Mouse (Mus musculus): ENCODE measurements around the gene Auh. TPM values are rescaled to one million over a fixed set of nuclear protein-coding genes. Genes with fewer than 3 reads are reported as not detected.

Auh gene
- total and polyA plus RNA-seq, 3 experiments = 14.7 to 19.5 TPM; not detected in 1

DNA sequence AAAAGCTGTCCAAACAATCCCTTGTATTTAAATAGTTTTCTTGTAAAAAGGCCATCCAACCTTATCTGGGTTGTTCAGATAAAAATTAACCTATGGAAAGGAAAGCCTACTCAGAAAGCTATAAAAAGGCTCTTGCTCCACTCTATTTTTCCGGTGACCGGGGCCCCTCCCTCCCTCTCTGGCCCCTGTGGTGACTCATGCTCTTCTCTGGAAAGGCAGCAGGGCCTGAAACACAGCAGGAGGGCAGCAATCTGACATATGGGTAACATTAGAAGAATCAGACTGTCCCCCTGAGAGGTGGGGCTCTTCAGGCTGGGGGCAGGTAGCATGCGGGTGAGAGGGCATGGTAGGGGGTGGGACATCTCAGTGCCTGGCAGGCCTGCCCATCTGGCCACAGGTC, 110.7 kb downstream of the Auh start:
- no peak overlapping the region for H3K9ac ChIP-seq (ENCODE audit: control insufficient read depth, low read depth, low read length, poor library complexity, severe bottlenecking)

GRCm38 (mm10) chr13:52817991-52818491, 111.4 kb downstream of the Auh start:
- Histone ChIP-seq H3K4me1 (ENCODE audit: control insufficient read depth in 1 of 2, insufficient read depth in 2 of 2, low read length in 2 of 2) (no peaks in the 10 kb centered on the region), H3K27ac (ENCODE audit: control insufficient read depth, low read depth, low read length) (no peak overlapping the region), H3K27me3 (ENCODE audit: control insufficient read depth in 1 of 2, insufficient read depth in 2 of 2, low read length in 2 of 2) (no peaks in the 10 kb centered on the region; a peak in 1 of 4 replicates), H3K9ac (ENCODE audit: control insufficient read depth, low read depth, low read length, poor library complexity, severe bottlenecking) (no peak overlapping the region), H3K36me3 (ENCODE audit: control insufficient read depth in 1 of 2, insufficient read depth in 2 of 2, low read length in 2 of 2) (no peaks in the 10 kb centered on the region), H3K4me3 (ENCODE audit: control insufficient read depth in 1 of 2, insufficient read depth in 1 of 2, low read depth in 2 of 2, low read length in 2 of 2) (no peak overlapping the region), H3K9me3 (replicated peaks; ENCODE audit: insufficient read depth, low read length) (no peaks in the 10 kb centered on the region), H3K79me2 (ENCODE audit: control insufficient read depth, insufficient read depth, low read length, poor library complexity) (no peaks in the 10 kb centered on the region)
- TF ChIP-seq POLR2AphosphoS5 (IDR thresholded peaks at IDR 0.05; ENCODE audit: borderline replicate concordance, low read depth, low read length) (no peak), RCOR1 (IDR thresholded peaks at IDR 0.05; ENCODE audit: low read depth, low read length) (no peak), ELF1 (IDR thresholded peaks at IDR 0.05; ENCODE audit: low read depth, low read length) (no peak), POLR2AphosphoS2 (IDR thresholded peaks at IDR 0.05; ENCODE audit: low read length) (no peak), CHD2 (IDR thresholded peaks at IDR 0.05; ENCODE audit: low read length) (no peak), KAT2A (conservative IDR thresholded peaks at IDR 0.05; ENCODE audit: low read depth, low read length) (no peak), ZNF384 (IDR thresholded peaks at IDR 0.05; ENCODE audit: low read depth, low read length) (no peak), MEF2A (IDR thresholded peaks at IDR 0.05; ENCODE audit: extremely low read depth, insufficient replicate concordance, low read depth, low read length, poor library complexity, severe bottlenecking) (no peak), CHD1 (IDR thresholded peaks at IDR 0.05; ENCODE audit: low read depth, low read length) (no peak), RAD21 (IDR thresholded peaks at IDR 0.05; ENCODE audit: low read depth, low read length) (no peak)
- no peak for DNase-seq (ENCODE audit: low read depth, low spot score)

More for the DNA sequence above, 110.7 kb downstream of the Auh start:
- H3K79me2 ChIP-seq (ENCODE audit: control insufficient read depth, insufficient read depth, low read length, poor library complexity) = no peaks in the 10 kb centered on the region
- no peaks in the 10 kb centered on the region for H3K27me3 ChIP-seq (ENCODE audit: control insufficient read depth in 1 of 2, insufficient read depth in 2 of 2, low read length in 2 of 2)
- TF ChIP-seq POLR2AphosphoS2 (IDR thresholded peaks at IDR 0.05; ENCODE audit: low read length) (no peak), EP300 (IDR thresholded peaks at IDR 0.05; ENCODE audit: low read depth in 1 of 2, low read length in 2 of 2) (no peak), GABPA (IDR thresholded peaks at IDR 0.05; ENCODE audit: low read depth, low read length) (no peak), POLR2A (IDR thresholded peaks at IDR 0.05; ENCODE audit: control insufficient read depth in 1 of 2, insufficient read depth in 1 of 2, low read depth in 1 of 2, low read length in 2 of 2, poor library complexity in 1 of 2) (no peak), KAT2A (conservative IDR thresholded peaks at IDR 0.05; ENCODE audit: low read depth, low read length) (no peak), POLR2AphosphoS5 (IDR thresholded peaks at IDR 0.05; ENCODE audit: borderline replicate concordance, low read depth, low read length) (no peak), ETS1 (IDR thresholded peaks at IDR 0.05; ENCODE audit: low read depth, low read length) (no peak), GATA1 (IDR thresholded peaks at IDR 0.05; ENCODE audit: low read depth, low read length) (no peak), E2F4 (IDR thresholded peaks at IDR 0.05; ENCODE audit: borderline replicate concordance, low read depth, low read length) (no peak), MYC (IDR thresholded peaks at IDR 0.05; ENCODE audit: low read depth, low read length) (no peak), CHD2 (IDR thresholded peaks at IDR 0.05; ENCODE audit: low read length) (no peak), CTCF (IDR thresholded peaks at IDR 0.05 in 2 of 3, conservative IDR thresholded peaks at IDR 0.05 in 1 of 3; ENCODE audit: control insufficient read depth in 1 of 3, insufficient read depth in 1 of 3, low read depth in 2 of 3, low read length in 3 of 3, poor library complexity in 1 of 3, severe bottlenecking in 1 of 3) (no peak), JUND (IDR thresholded peaks at IDR 0.05; ENCODE audit: low read depth, low read length) (no peak), RAD21 (IDR thresholded peaks at IDR 0.05; ENCODE audit: low read depth, low read length) (no peak), MXI1 (IDR thresholded peaks at IDR 0.05; ENCODE audit: low read depth, low read length) (no peak)
- no peaks in the 10 kb centered on the region for H3K4me1 ChIP-seq (ENCODE audit: control insufficient read depth in 1 of 2, insufficient read depth in 2 of 2, low read length in 2 of 2)
- H3K27ac ChIP-seq (ENCODE audit: control insufficient read depth, low read depth, low read length) = no peak overlapping the region
- no peak for DNase-seq (ENCODE audit: low read depth, low spot score)
- no peak overlapping the region for H3K4me3 ChIP-seq (ENCODE audit: control insufficient read depth in 1 of 2, insufficient read depth in 1 of 2, low read depth in 2 of 2, low read length in 2 of 2)
- no peaks in the 10 kb centered on the region for H3K36me3 ChIP-seq (ENCODE audit: control insufficient read depth in 1 of 2, insufficient read depth in 2 of 2, low read length in 2 of 2)
- no peaks in the 10 kb centered on the region for H3K9me3 ChIP-seq (replicated peaks; ENCODE audit: insufficient read depth, low read length)
